Mouse (Mus musculus) lung, adult 2 months (tissue): Measurements from ENCODE around the gene Rassf3. TPM values are rescaled to one million over a fixed set of nuclear protein-coding genes. Genes with fewer than 3 reads are reported as not detected.

Experiments
- DNase-seq: peaks from one replicate; pipeline ENCODE4 v3.0.0; 2022
- H3K4me1 ChIP-seq: fragments of 200-500 bp; 2 replicates; pipeline ENCODE4 v1.6.1; 2011; ENCODE audit warnings: low read length; ENCODE audit not compliant: control insufficient read depth, insufficient read depth
- H3K4me3 ChIP-seq: fragments of 200-500 bp; replicated peaks from 2 replicates; pipeline ENCODE3; 2011; ENCODE audit warnings: low read depth, mild to moderate bottlenecking, control low read depth, low read length; ENCODE audit errors: extremely low read depth
- CTCF ChIP-seq: fragments of 200-500 bp; IDR thresholded peaks from 2 replicates; pipeline ENCODE4 v1.5.1; 2011; ENCODE audit warnings: mild to moderate bottlenecking, low read length, control low read depth; ENCODE audit not compliant: insufficient read depth
- POLR2A ChIP-seq: fragments of 200-500 bp; IDR thresholded peaks from 2 replicates; pipeline ENCODE4 v1.6.1; 2011; ENCODE audit warnings: low read depth, mild to moderate bottlenecking, control low read depth, low read length, borderline replicate concordance; ENCODE audit errors: extremely low read depth
- WGBS: fragments of 180-500 bp; shearing (Covaris S2); methylation state at CpG from one replicate; pipeline ENCODE4 v1.1.7; 2018; 5-methylcytosine and 5-hydroxymethylcytosine counted together
- polyA plus RNA-seq: library from polyadenylated mRNA; depleted of rRNA; stranded (reverse); fragments of >200 nt; gene quantifications from 2 replicates; pipeline ENCODE4 v1.2.3, GENCODE M21; 2012

The Rassf3 gene
- polyA plus RNA-seq, 1 experiment = 97.0 TPM

- Histone ChIP-seq H3K4me1 (peaks cover 20% of the 10 kb centered on the region), H3K4me3 (peak overlapping the region; percentile 79)
- DNase-seq = no peak
- under 1% methylated on average over 31 of the region's 31 CpGs for WGBS
- no peak for TF ChIP-seq POLR2A
- TF ChIP-seq CTCF = no peak
Observed at GRCm38 (mm10) chr10:121475101-121475671, 961 bp downstream of the Rassf3 start.

DNA sequence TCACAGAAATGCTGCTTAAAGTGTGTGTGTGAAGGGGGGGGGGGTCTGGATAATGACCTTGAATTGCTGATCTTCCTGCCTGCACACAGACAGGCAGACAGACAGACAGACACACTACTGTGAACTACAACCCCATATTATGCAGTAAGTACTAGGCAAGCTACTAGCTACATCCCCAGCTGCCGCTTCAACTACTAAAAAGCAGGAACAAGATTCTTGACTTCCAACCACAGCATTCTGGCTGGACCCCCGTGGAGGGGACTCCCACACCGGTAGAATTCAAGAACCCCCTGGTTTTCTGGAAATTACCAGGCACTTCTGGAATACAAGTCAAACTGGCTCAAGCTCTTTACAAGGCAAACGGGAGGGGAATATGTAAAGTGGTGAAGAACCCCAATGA is 1.9 kb downstream of the Rassf3 start:
- TF ChIP-seq POLR2A (no peak), CTCF (no peak)
- Histone ChIP-seq H3K4me1 (peaks cover 26% of the 10 kb centered on the region), H3K4me3 (peak overlapping the region; percentile 79)
- no peak for DNase-seq
- WGBS = 17% methylated on average over 4 of the region's 4 CpGs

GRCm38 (mm10) chr10:121473723-121474215 is 2.4 kb downstream of the Rassf3 start:
- 15% methylated on average over 12 of the region's 12 CpGs for WGBS
- Histone ChIP-seq H3K4me3 (peak overlapping the region; percentile 53), H3K4me1 (peaks cover 30% of the 10 kb centered on the region)
- DNase-seq = no peak
- no peak; the same call in 1 of the 2 replicates for TF ChIP-seq POLR2A
- no peak for TF ChIP-seq CTCF

DNA sequence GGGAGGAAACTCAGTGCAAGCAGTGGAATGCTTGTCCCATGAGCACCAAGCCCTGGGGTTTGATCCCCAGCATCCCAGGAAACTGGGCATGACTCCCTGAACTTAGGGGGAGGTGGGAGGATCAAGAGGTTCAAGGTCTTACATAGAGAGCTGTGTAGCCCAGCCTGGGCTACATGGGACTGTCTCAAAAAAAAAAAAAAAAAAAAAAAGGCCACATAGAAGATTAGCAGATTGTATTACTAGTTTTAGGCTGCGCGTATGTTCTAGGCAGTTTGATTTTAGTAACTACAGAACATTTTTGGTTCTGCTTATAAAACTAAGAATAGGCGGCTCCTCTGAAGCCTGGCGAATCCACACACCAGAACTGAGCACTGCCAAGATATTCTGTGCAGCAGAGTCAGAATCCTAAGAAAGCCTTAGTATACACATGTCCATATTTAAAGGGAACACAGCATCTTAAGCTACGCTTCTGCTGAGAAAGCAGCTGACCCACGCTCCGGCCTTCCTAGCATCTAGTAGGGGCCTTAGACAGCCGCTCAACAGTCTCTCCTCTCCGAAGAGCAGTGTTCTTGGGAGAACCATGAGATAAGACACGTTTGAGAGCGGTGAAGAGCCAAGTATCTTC is 3.4 kb downstream of the Rassf3 start:
- 57% methylated on average over 11 of the region's 11 CpGs for WGBS
- no peak for DNase-seq
- Histone ChIP-seq H3K4me3 (no peak overlapping the region), H3K4me1 (peaks cover 33% of the 10 kb centered on the region)
- TF ChIP-seq CTCF = no peak
- no peak for TF ChIP-seq POLR2A

GRCm38 (mm10) chr10:121471570-121472197 is 4.5 kb downstream of the Rassf3 start:
- no peak overlapping the region for H3K4me3 ChIP-seq
- peaks cover 37% of the 10 kb centered on the region for H3K4me1 ChIP-seq
- WGBS = 13% methylated on average over 8 of the region's 8 CpGs
- no peak for TF ChIP-seq CTCF
- TF ChIP-seq POLR2A = no peak
- no peak for DNase-seq

- no peak for TF ChIP-seq POLR2A
- TF ChIP-seq CTCF = no peak
- 50% methylated on average over 3 of the region's 3 CpGs for whole genome bisulfite sequencing
- H3K4me1 ChIP-seq = peaks cover 40% of the 10 kb centered on the region
- H3K4me3 ChIP-seq = no peak overlapping the region
- DNase-seq = no peak
Observed at GRCm38 (mm10) chr10:121469625-121470024, 6.5 kb downstream of the Rassf3 start.

GRCm38 (mm10) chr10:121468985-121469384 is 7.2 kb downstream of the Rassf3 start:
- 20% methylated on average over 5 of the region's 5 CpGs for WGBS
- H3K4me3 ChIP-seq = no peak overlapping the region
- no peak for TF ChIP-seq CTCF
- no peak for TF ChIP-seq POLR2A
- no peak for DNase-seq
- H3K4me1 ChIP-seq = peaks cover 42% of the 10 kb centered on the region

DNA sequence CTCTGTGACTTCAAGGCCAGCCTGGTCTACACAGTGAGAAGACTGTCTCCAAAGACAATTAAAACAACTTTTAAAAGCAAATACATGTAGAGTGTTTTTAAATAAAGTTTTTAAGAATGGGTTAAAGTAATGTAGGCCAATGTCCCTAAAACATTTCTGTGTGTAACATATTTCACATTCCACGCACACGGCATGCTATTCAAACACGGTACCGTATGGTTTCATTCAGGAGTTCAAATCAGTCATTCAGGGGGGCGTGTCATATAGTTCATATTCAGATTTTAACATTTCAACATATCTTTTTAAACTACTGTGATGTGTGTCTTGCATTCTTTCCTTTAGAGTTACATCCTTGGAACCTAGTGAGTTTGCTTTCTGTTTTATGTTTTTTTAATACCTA is 7.9 kb downstream of the Rassf3 start:
- 68% methylated on average over 5 of the region's 5 CpGs for WGBS
- DNase-seq = no peak
- TF ChIP-seq CTCF (no peak), POLR2A (no peak)
- Histone ChIP-seq H3K4me3 (no peak overlapping the region), H3K4me1 (peaks cover 38% of the 10 kb centered on the region)

DNA sequence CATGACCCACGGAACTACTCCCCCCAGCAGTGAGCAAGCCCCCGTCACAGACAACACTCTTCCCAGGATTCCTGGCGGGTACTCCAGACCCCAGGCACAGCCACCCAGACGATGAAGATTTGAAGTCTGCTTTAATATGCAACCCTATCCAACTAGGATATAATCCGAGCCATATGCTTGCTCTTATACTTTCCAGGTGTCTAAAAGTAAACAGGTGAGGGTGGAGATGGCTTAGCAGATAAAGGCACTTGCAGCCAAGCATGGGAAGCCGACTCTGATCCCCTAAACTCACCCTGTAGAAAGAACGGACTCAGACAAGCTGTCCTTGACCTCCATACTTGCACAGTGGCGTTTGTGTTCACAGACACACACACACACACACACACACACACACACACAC is 8.4 kb downstream of the Rassf3 start:
- no peak for TF ChIP-seq POLR2A
- TF ChIP-seq CTCF = no peak
- no peak overlapping the region for H3K4me3 ChIP-seq
- WGBS = 53% methylated on average over 8 of the region's 8 CpGs
- DNase-seq = no peak
- peaks cover 36% of the 10 kb centered on the region for H3K4me1 ChIP-seq
